Mouse (Mus musculus): ENCODE data around the gene Klf13.

DNA sequence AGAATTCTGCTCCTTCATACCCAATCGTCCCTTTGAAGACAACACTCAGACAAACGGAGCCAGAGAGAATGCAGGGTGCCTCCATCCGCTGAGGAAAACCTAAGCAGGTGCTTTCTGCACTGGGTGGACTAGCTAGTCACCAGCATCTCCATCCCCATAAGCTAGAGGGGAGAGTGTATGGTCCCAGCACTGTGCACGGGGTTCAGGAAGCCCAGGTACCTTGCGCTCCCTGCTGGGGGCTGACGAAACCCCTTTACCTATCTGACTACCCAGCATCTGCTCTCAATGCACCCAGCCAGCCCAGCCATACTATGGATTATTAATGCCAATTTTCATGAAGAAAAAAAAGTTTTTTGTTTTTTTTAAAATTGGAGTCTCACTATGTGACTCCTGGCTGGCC is 25.4 kb upstream of the Klf13 start:
- no peak for TF ChIP-seq CTCF (IDR thresholded peaks at IDR 0.05; ENCODE audit: control insufficient read depth, insufficient read depth, low read length)
- no peak for TF ChIP-seq POLR2A (IDR thresholded peaks at IDR 0.05; ENCODE audit: borderline replicate concordance, control insufficient read depth, low read depth, low read length)
